Mouse (Mus musculus) spleen, adult 12 weeks (tissue): ENCODE data around the gene Trim67.

Source experiments
- DNase-seq: peaks from one replicate; pipeline ENCODE4 v3.0.0; 2022; ENCODE audit warnings: low spot score

The Trim67 gene

DNA sequence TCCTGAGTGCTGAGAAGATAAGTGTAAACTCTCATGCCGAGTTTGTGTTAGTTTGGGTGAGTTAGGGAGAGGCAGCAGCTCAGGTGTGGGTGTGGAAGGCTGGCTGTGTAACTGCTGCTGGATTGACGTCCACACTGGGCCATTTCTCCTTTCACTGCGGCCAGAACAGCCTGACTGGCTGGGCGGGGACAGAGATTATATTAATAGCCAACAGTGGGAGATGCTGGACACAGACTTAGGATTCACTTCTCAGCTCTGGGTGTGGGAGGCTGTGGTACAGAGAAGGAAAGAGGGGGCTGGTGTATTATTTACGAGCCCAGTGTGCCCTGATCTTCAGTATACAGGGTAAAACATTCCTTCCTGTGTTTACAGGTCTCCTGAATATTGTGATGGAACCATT, 85.2 kb downstream of the Trim67 start:
- no peak for DNase-seq

DNA sequence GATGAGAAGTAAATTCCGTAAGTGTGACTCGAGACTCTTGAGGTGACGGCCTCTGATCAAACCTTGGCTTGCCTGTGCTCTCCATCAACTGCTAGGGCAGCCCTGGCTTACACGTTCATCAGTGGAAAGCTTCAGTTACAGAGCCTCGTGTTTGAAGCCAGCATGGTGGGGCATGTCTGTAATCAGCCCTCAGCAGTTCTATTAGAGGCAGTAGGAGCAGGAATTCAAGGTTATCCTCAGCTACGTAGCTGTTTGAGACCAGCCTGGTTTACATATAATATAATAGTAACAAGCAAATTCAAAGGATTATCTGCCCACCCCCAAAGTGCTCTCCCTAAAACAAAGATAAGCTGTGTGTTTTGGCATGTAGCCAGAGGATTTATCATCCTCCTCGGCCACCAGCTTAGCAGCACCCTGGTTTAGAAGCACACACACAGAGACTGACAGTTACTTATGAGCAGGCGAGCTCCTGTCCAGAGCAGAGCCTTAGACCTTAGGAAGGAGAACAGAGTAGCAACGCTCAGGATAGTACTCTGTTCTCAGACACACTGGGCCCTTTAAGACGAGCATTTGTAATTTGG, 86.1 kb downstream of the Trim67 start:
- DNase-seq: no peak
